Mouse (Mus musculus): Measurements from ENCODE around the gene D430019H16Rik. TPM values are rescaled to one million over a fixed set of nuclear protein-coding genes. Genes with fewer than 3 reads are reported as not detected.

D430019H16Rik gene
- polyA plus RNA-seq, 1 experiment from 2014 or later, result 1.7 TPM

- no peak overlapping the region for H3K4me2 ChIP-seq
- H3K9ac ChIP-seq, result no peak overlapping the region
- peaks cover 17% of the 10 kb centered on the region; the same call in 1 of the 2 replicates for H3K4me1 ChIP-seq
- no peak overlapping the region for H3K27ac ChIP-seq
- no peaks in the 10 kb centered on the region for H3K36me3 ChIP-seq
- WGBS, result 86% methylated on average over 3 of the region's 3 CpGs
- no peak overlapping the region for H3K4me3 ChIP-seq (replicated peaks)
- H3K9me3 ChIP-seq (replicated peaks), result no peaks in the 10 kb centered on the region
- H3K27me3 ChIP-seq, result no peaks in the 10 kb centered on the region
- no peak for ATAC-seq (replicated peaks; ENCODE audit: low FRiP score)
Observed at GRCm38 (mm10) chr12:105542513-105542912, 88.9 kb downstream of the D430019H16Rik start.

Other genes with a start within 250 kb of the D430019H16Rik start
- gene Tcl1, start 231.1 kb upstream of the D430019H16Rik start, polyA plus RNA-seq (2015; fragmentation: Nextera tagmentation; extraction: Ambion mirVana), result not detected in 2 replicates
- gene Tunar, start 120.0 kb upstream of the D430019H16Rik start, polyA plus RNA-seq (2015; fragmentation: Nextera tagmentation; extraction: Ambion mirVana), result 0.08 and 0.12 TPM in 2 replicates
- 1.1 and 1.6 TPM in 2 replicates for gene Bdkrb2, start 109.4 kb downstream of the D430019H16Rik start, polyA plus RNA-seq (2015; fragmentation: Nextera tagmentation; extraction: Ambion mirVana)
- 0.12 TPM in 1 of 2 replicates, not detected in the other for gene Bdkrb1, start 149.2 kb downstream of the D430019H16Rik start, polyA plus RNA-seq (2015; fragmentation: Nextera tagmentation; extraction: Ambion mirVana)
- gene Gskip, start 231.0 kb downstream of the D430019H16Rik start, polyA plus RNA-seq (2015; fragmentation: Nextera tagmentation; extraction: Ambion mirVana), result 26.8 and 28.4 TPM in 2 replicates
- 10.0 and 12.7 TPM in 2 replicates for gene Atg2b, start 231.4 kb downstream of the D430019H16Rik start, polyA plus RNA-seq (2015; fragmentation: Nextera tagmentation; extraction: Ambion mirVana)

Measured in kidney, embryonic 15.5 days (tissue).